Mouse (Mus musculus) kidney, adult 8-10 months (tissue): ENCODE data around the gene Nxpe5.

Experiments
- DNase-seq, 2 experiments: peaks; one replicate each; pipeline ENCODE4 v3.0.0; 2022

Nxpe5 gene

GRCm38 (mm10) chr5:138255353-138256093 lies 29.8 kb downstream of the Nxpe5 start, which contains the start of gene Lamtor4:
Lamtor4 (plus strand) TSS chr5:138255482.
- DNase-seq, result peak; percentile 97 to 98

- DNase-seq, result no peak
Measured at GRCm38 (mm10) chr5:138256094-138256467, 30.4 kb downstream of the Nxpe5 start.

GRCm38 (mm10) chr5:138256966-138257584 lies 31.4 kb downstream of the Nxpe5 start:
- no peak for DNase-seq

GRCm38 (mm10) chr5:138257585-138257978 lies 31.9 kb downstream of the Nxpe5 start:
- DNase-seq, result no peak

DNA sequence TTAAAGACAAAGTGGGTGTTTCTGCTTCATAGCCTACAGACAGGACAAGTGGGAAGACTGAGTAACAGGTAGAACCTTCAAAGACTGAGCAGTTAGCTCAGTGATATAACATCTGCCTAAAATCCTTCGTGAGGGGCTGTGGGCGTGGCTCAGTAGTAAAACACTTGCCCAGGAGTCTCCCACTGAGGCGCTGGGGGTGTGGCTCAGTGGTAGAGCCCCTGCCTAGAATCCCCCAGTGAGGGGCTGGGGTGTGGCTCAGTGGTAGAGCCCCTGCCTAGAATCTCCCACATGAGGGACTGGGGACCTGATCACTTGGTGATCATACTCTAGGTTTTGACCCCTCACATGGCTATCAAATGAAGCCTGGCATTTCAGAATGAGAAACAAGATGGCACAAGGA lies 32.4 kb downstream of the Nxpe5 start:
- no peak for DNase-seq

- DNase-seq, result no peak
Measured at GRCm38 (mm10) chr5:138258542-138258941, 32.8 kb downstream of the Nxpe5 start.

GRCm38 (mm10) chr5:138258993-138259392 lies 33.3 kb downstream of the Nxpe5 start:
- DNase-seq, result no peak

- no peak for DNase-seq
Measured at GRCm38 (mm10) chr5:138260051-138260450, 34.4 kb downstream of the Nxpe5 start.

- DNase-seq, result no peak
Measured at GRCm38 (mm10) chr5:138260834-138261233, 35.1 kb downstream of the Nxpe5 start.

- DNase-seq, result no peak
Measured at GRCm38 (mm10) chr5:138262001-138262400, 36.3 kb downstream of the Nxpe5 start.

DNA sequence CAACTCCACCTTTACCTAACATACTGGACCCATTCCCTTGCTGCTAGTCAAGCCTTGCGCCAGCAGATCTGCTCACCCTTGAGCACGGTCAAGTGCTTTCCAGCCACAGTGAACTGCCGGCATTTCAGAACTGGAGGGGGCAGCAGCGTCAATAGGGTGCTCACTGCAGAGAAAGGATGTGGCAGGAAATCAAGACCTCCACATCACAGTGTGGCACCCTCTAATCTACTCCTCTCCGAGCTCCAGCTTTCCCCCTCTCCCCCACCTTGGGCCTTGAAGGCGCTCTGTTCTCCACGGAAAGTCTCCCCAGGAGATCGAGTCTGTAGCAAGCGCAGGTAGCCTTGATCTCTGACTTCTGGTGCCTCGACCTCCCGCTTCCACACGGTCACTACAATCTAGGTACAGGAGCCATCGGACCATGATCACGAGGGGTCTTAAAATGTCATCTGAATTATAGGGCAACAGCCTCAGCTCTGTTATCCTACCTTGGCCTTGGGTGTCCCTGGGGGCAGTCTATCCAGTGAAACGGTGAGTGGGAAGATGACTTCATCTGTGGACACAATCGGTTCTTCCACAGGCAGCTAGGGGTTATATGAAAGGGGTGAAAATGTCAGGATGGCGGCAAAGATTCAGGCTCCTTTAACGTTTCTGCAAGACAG lies 37.0 kb downstream of the Nxpe5 start:
- DNase-seq, result no peak

DNA sequence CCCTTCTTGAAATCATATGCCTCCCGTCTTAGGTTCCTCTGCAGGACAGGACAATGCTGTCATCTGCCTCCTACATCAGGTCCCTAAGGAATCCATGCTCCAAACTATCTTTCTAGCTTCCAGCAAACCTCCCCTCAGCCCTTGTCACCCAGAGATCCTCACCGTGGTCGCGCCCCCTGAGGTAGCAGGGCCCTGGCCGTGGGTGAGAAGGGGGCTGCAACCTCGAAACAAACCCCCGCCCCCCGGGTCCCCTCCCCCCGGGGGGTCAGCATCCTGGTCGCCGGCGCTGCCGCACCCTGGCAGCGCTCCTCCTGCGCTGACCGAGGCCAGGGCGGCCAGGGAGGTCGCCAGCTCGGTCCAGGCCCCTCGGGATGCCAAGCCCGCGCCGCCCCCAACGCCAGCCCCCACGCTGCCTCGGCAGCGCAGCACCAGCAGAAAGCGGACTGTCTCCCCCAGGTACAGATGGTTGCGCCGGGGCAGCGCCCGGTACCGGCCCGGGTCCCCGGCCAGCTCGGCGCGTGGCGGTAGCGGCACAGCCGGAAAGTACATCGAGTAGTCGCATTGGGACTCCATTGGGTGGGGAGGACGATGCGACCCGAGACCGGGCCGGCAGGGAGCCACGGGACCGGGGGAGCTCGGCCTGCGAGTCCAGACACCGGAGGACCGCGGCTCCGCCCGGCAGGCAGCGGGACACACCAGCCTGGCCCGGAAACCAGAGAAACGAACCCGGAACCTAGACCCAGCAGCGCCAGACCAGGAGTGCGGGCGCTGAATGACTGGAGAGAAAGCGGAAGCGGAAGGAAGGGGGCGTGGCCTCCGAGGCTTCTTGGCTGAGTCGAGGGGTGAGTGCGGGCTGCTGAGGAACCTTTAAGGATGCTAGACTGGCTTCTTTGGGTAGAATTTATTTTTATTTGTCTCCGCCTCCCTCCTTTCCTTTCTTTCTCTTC lies 37.8 kb downstream of the Nxpe5 start, which contains the start of gene BC037034:
TSS of gene BC037034 (minus strand) at position 774 of the 947 bp plus-strand sequence.
- peak; percentile 89 to 92 for DNase-seq

DNA sequence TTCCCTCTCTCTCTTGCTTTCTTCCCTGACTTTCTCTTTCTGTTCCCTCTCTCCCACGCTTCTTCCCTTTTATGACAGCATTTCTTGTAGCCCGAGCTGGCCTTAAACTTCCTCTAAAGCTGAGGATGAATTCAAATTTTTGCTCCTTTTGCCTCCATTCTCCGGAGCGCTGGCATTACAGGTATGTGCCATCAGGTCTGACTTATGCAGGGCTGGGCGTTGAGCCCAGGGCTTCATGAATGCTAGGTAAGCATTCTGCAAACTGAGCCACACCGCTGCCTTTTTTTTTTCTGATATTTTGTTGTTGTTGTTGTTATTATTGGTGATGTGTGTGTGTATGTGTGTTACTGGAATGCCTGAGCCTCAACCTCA lies 38.5 kb downstream of the Nxpe5 start:
- no peak for DNase-seq

DNA sequence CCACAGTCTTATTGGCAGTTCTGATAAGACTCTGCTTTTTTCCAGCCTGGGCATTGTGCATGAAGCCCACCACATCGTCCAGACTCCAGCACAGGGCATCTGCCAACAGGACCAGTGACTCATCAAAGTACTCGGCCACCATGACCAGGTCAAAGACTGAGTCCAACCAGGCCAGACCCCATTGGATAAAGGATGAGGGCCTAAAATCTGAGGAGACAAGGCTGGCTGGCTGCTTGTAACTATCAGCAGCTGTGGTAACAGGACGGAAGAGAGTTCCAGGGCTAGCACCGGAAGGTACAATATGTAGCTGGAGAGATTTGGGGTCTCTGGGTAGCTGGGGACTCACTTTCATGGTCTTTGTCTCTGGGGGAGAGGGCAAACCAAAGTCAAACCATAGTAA lies 40.0 kb downstream of the Nxpe5 start:
- no peak for DNase-seq

DNA sequence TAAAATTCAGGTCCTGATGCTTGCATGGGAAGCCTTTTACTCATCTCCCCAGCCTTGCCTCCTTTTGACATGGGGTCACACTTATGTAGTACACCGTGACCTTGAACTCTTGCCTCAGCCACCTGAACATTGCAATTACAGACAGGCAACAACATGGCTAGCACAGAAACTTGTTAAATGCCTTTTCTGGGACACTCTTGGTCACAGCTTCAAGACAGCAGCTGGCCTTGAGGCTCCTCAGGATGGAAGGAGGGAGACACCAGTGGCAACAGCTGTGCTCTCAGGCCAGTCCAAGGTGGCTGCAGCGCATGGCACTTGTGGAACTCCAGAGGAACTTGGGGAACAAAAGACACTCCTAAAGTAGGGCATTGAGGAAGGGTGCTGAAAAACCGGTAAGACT lies 41.4 kb downstream of the Nxpe5 start:
- DNase-seq, result no peak

GRCm38 (mm10) chr5:138268980-138269379 lies 43.3 kb downstream of the Nxpe5 start:
- no peak for DNase-seq

GRCm38 (mm10) chr5:138271232-138271631 lies 45.5 kb downstream of the Nxpe5 start:
- no peak for DNase-seq

DNA sequence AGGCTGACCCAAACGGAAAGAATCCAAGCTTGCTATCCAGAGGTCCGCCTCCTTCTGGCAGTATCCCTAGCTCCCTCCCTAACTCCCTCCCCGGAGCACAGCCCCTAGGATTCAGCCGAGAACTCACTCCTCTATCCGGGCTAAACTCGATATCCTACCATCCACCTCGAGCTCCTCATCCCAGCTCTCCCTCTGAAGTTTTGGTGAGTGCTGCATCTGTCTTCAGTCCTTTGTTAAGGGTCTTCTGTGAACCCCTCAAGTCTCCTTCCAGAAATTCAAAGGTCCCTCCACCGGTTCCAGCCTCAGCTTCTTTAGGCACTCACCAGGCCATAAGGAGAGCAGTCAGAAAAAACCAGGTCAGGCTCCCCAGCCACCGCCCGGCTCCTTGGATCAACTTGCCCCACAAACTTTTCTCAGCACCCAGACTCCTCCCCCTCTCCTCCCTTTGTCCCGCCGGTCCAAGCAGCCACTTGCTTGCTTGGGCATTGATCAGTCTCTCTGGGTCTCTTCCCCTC lies 46.8 kb downstream of the Nxpe5 start, which contains the start of gene Gal3st4:
TSS of gene Gal3st4 (minus strand) at position 432 of the 515 bp plus-strand sequence.
- DNase-seq, result no peak

- DNase-seq, result no peak
Measured at GRCm38 (mm10) chr5:138274186-138274585, 48.5 kb downstream of the Nxpe5 start.

DNA sequence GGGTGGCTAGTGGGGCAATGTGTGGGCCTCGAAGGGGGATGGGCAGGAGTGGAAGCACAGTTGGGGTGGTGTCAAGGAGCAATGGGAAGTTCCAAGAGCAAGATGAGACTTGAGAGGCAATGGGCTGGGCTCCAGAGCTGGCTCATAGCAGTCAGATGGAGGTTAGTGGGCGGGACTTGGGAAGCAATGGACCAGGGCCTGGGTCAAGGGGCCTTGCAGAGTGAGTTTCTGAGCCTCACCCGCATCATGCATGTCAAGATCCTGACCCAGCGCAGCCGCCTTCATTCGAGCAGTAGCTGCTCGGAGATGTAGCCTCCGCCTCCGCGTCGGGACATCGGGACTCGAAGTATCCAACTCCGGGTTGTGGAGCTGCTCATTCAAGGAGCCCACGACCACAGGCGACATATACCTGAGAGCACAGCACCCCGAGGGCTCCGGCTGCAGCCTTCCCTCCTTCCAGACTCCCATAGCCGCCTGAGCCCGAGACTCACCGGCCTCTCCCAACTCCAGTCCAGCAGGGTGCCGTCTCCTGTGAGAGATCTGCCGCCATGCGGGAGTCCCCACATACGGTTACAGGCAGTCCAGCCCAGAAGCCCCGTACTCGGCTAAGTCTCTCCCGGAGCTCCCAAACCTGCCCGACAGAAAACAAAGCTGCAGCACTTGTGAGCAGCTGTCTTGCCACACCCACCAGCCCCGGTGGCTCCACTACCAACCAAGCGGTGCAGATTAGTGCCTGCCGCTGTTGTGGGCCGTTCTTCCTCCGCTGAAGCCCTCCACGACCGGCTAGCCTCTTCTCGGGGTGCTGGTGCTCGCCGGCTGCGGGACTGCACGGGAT lies 49.7 kb downstream of the Nxpe5 start:
- peak in 1 of 2 experiments; percentile 28 for DNase-seq

- DNase-seq, result no peak
Measured at GRCm38 (mm10) chr5:138277994-138278393, 52.3 kb downstream of the Nxpe5 start.
